Mouse (Mus musculus): ENCODE measurements around the gene Nos3.

Nos3 gene

GRCm38 (mm10) chr5:24344477-24345051 is 20.0 kb upstream of the Nos3 start:
- no peak for DNase-seq (ENCODE audit: low spot score)

DNA sequence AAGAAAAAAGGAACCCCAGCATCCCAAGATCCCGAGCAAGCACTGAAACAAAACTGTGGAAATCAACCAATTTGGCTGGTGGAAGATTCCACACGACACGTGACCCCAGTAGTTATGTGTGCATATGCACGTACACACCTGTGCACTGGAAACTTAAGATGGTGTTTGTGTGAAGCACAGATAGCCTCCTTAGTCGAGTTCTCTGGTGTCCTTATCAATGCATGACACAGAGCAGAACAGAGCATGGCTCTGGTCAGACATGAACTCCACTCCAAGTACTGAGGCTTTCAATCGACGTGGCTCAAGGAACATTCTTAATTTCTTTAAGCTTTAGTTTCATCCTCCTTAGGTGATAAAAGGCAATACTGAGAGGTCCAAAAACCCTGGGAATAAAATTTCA is 18.3 kb upstream of the Nos3 start:
- no peak for DNase-seq (ENCODE audit: low spot score)

DNA sequence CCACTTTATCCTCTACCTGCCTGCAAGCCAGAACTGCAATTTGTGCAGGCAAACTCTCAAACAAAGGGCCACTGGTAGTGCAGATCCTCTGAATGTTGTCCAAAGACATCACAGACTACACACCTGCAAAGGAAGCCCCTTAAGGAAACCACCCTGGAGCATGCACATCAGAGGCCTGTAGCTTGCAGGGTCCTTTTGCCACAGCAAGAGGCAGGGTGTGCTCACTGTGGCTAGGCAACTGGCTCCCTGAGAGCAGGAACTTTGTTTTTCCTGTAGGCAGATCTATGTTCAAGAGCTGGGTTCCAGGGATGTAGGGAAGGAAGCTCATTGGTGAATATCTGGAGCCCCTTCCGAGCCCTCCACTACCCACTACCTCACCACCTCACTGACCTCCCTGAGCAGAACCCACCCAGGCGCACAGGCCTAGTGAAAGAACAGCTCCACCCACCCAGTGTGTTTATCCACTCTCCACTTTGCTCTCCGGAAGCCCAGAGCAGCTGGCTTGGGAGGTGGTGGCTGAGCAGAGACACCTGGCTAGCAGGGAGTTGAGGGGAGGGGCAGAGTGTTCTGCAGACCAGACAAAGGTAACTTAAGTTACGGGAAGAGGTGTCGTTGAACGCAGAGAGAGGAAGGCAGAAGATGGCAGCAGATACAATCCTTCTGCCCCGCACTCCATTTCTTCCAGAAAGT is 17.3 kb upstream of the Nos3 start:
- DNase-seq (ENCODE audit: low spot score): no peak

DNA sequence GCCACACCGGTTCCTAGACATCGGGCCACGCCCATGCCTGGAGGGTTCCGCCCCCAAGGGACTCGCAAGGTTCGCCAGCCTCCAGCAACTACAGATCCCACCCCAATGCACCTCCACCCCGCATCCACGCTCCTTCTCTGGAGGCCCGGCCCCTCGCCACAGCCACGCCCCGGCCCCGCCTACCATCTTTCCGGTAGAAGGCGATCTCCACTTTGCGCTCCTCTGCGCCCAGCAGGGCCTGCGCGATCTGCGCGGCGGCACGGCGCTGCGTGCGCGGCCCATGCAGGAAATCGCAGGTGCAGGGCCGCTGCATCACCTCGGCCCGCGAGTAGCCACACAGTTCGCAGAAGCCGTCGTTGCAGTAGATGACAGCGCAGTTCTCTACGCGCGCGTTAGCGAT is 16.5 kb upstream of the Nos3 start:
- DNase-seq (ENCODE audit: low spot score): peak; percentile 17

GRCm38 (mm10) chr5:24348546-24348945 is 16.1 kb upstream of the Nos3 start:
- DNase-seq (ENCODE audit: low spot score): no peak

GRCm38 (mm10) chr5:24350073-24350472 is 14.5 kb upstream of the Nos3 start:
- DNase-seq (ENCODE audit: low spot score): no peak

- DNase-seq (ENCODE audit: low spot score): no peak
Measured at GRCm38 (mm10) chr5:24350531-24351250, 13.9 kb upstream of the Nos3 start.

DNA sequence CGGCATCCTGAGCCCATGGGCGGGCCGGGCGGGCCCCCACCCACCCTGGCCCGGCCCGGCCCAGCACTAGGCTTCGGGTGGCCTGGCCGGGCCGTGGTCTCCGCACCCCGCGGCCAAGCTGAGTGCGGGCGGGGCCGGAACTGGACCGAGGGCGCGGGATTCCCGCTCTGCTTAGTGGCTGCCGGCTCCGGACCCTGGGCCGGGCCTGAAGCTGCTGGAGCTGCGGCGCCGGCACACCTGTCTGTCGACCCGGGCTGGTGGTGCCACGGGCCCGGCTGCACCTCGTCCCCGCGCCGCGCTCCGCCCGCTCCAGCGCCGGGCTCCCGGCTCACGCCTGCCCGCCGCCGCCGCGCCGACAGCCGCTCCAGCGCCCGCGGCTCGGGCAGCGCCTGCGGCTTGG is 13.3 kb upstream of the Nos3 start, which contains the start of gene Kcnh2:
Gene Kcnh2 (minus strand): TSS at position 327 of the 400 bp plus-strand sequence.
- no peak for DNase-seq (ENCODE audit: low spot score)

DNA sequence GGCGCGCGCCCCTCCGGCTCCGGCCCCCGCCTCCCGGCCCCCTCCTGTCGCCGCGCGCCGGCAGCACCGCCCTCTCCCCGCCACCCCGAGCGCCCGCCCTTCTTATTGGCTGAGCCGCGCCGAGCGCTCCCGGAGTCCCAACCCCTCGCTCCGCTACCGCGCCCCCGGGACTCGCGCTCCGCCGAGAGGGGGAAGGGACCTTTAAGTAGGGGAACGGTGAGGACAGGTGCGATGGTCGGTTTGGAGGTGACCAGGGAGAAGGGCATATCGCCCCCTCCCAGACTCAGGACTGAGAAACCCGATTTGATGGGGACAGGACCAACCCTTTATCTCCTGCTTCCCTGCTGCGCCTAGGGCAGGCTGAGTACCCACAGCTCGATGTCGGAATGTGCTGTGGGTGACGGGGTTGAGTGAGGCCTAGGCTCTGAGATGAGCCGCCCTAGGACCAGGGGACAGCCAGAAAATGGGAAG is 12.9 kb upstream of the Nos3 start:
- no peak for DNase-seq (ENCODE audit: low spot score)

- no peak for DNase-seq (ENCODE audit: low spot score)
Measured at GRCm38 (mm10) chr5:24352251-24352859, 12.3 kb upstream of the Nos3 start.

DNA sequence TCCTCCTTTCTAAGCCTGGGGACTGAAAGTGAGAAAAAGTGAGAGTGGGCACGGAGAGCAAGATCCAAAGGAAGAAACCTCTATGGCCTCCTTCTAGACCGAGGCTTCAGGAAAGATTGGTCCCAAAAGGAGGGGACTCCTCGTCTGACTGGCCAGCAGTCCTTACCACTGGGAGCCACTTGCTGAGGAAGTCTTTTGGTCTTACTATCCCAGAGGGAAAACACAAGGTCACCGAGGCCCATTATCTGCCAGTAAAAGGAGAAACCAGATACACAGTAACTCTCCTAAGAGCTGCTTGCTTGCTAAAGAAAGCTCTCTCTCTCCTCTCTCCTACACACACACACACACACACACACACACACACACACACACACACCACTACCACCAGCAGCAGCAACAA is 11.3 kb upstream of the Nos3 start:
- DNase-seq (ENCODE audit: low spot score): no peak

DNA sequence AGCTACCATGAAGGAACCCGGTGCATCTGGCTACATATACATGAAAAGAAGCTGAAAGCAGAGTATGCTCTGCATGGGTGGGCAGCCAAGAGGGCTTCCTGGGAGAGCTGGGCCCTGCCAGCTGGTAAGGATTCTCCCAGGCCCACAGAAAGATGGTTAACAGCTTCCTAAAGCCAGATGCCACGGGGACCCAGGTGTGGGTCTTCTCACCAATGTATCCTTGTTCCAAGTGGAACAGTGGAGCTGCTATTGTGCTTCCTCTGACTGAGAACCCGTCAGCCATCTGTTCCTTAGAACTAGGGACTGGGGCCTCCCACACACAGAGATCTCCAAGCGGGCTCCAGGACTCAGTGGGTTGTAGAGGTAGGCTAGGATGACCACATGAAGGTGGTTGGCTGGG is 7.8 kb upstream of the Nos3 start:
- no peak for DNase-seq (ENCODE audit: low spot score)

- DNase-seq (ENCODE audit: low spot score): peak; percentile 42
Measured at GRCm38 (mm10) chr5:24357461-24357860, 7.1 kb upstream of the Nos3 start.

GRCm38 (mm10) chr5:24360792-24361454 is 3.7 kb upstream of the Nos3 start:
- peak; percentile 55 for DNase-seq (ENCODE audit: low spot score)

DNA sequence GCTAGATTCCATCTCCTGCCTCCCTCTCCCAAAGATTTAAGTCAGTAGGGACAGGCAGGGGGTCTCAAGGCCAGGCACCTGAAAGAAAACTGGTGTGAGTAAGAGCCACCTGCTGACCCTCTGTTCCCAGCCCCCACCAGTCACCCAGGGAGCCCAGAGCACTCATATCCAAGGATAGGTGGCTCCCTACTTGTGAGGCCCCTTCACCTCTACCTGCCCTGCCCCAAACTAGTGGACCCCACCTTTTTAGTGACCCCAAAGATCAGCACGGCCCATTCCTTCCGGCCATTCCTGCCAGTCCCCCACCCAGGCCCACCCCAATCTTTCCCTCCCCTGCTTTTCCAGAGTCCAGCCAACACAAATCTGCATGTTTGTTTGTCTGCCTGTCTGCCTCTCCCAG is 1.1 kb upstream of the Nos3 start:
- DNase-seq (ENCODE audit: low spot score): no peak

- no peak for DNase-seq (ENCODE audit: low spot score)
Measured at GRCm38 (mm10) chr5:24364061-24364460, 549 bp upstream of the Nos3 start.

DNA sequence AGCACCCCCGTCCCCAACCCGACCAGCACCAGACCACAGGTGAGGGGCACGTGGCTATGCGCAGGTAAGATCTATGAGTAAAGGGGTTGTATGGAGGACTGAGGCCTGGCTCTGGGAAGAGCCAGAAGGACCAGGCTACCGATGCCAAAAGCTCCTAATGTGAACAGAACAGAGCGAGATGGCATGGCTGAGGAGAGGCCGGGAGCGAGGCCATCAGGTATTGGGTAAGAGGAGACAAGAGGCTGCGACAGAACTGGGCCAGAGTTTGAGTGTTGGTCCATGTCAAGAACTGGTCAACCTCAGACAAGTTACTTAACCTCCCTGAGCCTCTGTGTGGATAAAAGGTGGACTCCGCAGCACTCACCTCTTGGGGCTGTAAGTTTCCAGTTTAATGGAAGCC is 353 bp downstream of the Nos3 start:
- DNase-seq (ENCODE audit: low spot score): no peak

DNA sequence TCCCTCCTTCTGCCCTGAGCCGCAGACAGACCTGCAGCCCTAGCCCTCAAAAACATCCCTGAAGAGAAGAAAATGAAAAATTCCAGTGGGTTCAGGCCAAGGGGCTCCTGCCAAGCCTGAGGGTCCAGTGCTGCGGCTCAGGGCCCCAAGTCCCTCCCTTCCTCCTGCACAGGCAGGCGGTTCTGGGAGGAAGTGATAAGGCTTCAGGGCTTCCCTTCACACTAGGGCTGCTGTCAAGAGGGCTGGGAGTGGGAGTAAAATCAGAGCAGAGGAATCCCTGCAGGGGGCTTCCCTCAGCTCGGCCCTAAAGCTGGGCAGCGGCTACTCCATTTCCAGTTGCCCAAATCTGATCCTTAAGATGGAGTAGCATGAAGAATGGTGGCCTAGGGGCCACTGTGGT is 918 bp downstream of the Nos3 start:
- no peak for DNase-seq (ENCODE audit: low spot score)

DNA sequence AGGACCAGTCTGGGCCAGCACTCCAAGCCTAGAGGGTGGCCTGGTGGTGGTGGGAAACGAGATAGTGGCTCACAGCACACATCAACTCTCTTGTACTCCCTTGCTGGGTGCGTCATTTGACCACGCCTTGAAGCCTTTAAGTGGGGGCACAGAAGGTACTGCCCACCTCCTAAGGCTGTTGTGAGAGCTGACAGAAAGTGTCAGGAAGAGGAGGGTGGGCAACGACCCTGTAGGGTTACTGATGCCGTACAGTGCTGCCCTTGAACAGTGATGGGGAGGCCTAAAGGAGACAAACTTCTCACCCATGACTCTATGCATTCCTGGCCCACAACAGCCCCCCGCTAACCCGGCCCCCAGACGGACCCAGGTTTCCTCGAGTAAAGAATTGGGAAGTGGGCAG is 1.8 kb downstream of the Nos3 start:
- DNase-seq (ENCODE audit: low spot score): no peak

GRCm38 (mm10) chr5:24369767-24370166 is 5.2 kb downstream of the Nos3 start:
- DNase-seq (ENCODE audit: low spot score): no peak

GRCm38 (mm10) chr5:24373807-24374206 is 9.2 kb downstream of the Nos3 start:
- no peak for DNase-seq (ENCODE audit: low spot score)

DNA sequence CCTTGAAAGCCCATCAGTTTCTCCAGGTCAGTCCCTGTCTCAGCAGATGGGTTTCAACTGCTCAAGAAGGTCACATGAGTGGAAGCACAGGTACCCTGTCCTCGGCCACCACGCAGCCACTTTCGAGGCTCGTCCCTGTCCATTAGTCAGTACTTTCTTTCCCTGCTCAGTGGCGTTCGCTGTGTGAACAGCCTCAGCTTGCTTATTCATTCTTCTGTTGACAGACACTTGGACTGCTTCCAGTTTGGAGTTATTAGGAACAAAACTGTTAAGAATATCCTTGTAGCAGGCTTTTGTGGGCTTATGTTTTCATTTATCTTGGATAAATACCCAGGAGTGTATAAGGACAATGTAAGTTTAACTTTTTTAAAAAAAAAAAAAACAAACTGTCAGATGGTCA is 9.6 kb downstream of the Nos3 start:
- no peak for DNase-seq (ENCODE audit: low spot score)
